Mouse (Mus musculus) testis, adult 2 months (tissue): ENCODE measurements around the gene Gnmt. TPM values are rescaled to one million over a fixed set of nuclear protein-coding genes. Genes with fewer than 3 reads are reported as not detected.
"Not testable (repeated sequence)": the region's sequence is repeated elsewhere in the genome, so short reads cannot be mapped to it uniquely, and the experiment has no call there.

ENCODE experiments used
- H3K27ac ChIP-seq: fragments of 200-500 bp; 2 replicates; pipeline ENCODE4 v1.5.1; 2012; ENCODE audit warnings: low read depth, low read length; ENCODE audit not compliant: control insufficient read depth, insufficient read depth
- H3K27me3 ChIP-seq: fragments of 200-500 bp; 2 replicates; pipeline ENCODE4 v1.6.1; 2012; ENCODE audit warnings: mild to moderate bottlenecking, low read length, moderate library complexity; ENCODE audit not compliant: control insufficient read depth, insufficient read depth
- H3K36me3 ChIP-seq: fragments of 200-500 bp; 2 replicates; pipeline ENCODE4 v1.6.1; 2012; ENCODE audit warnings: mild to moderate bottlenecking, low read length; ENCODE audit not compliant: control insufficient read depth, insufficient read depth
- H3K4me1 ChIP-seq: fragments of 200-500 bp; 2 replicates; pipeline ENCODE4 v1.6.1; 2012; ENCODE audit warnings: low read length; ENCODE audit not compliant: control insufficient read depth, insufficient read depth
- H3K4me3 ChIP-seq: fragments of 200-500 bp; 2 replicates; pipeline ENCODE4 v1.5.1; 2012; ENCODE audit warnings: low read depth, mild to moderate bottlenecking, low read length, moderate library complexity, mixed read lengths; ENCODE audit not compliant: control insufficient read depth
- CTCF ChIP-seq: fragments of 200-500 bp; IDR thresholded peaks from 2 replicates; pipeline ENCODE4 v1.5.1; 2012; ENCODE audit warnings: low read depth, mild to moderate bottlenecking, inconsistent platforms, low read length, moderate library complexity; ENCODE audit not compliant: control insufficient read depth, insufficient read depth, insufficient replicate concordance
- POLR2A ChIP-seq: fragments of 200-500 bp; IDR thresholded peaks from 2 replicates; pipeline ENCODE4 v1.6.1; 2012; ENCODE audit warnings: low read depth, mild to moderate bottlenecking, inconsistent platforms, low read length, moderate library complexity; ENCODE audit not compliant: control insufficient read depth
- polyA plus RNA-seq: library from polyadenylated mRNA; depleted of rRNA; stranded (reverse); fragments of >200 nt; gene quantifications from 2 replicates; pipeline ENCODE4 v1.2.3, GENCODE M21; 2012

Gnmt gene
- polyA plus RNA-seq, 1 experiment = 2.3 TPM

- Histone ChIP-seq H3K27ac (no peak overlapping the region), H3K36me3 (peaks cover 4% of the 10 kb centered on the region; the same call in 1 of the 2 replicates), H3K4me3 (no peak overlapping the region), H3K27me3 (no peaks in the 10 kb centered on the region), H3K4me1 (peaks cover 4% of the 10 kb centered on the region)
- no peak for TF ChIP-seq POLR2A
- TF ChIP-seq CTCF = no peak
These were observed 42.6 kb upstream of the Gnmt start for GRCm38 (mm10) chr17:46771616-46772015.

- no peak overlapping the region for H3K4me3 ChIP-seq
- no peaks in the 10 kb centered on the region for H3K27me3 ChIP-seq
These were observed 42.1 kb upstream of the Gnmt start for GRCm38 (mm10) chr17:46771025-46771424.

GRCm38 (mm10) chr17:46770546-46770945 lies 41.6 kb upstream of the Gnmt start:
- no peaks in the 10 kb centered on the region for H3K36me3 ChIP-seq
- peaks cover 4% of the 10 kb centered on the region for H3K4me1 ChIP-seq
- H3K27me3 ChIP-seq = no peaks in the 10 kb centered on the region
- TF ChIP-seq POLR2A = no peak
- TF ChIP-seq CTCF = no peak
- H3K4me3 ChIP-seq = no peak overlapping the region
- H3K27ac ChIP-seq = no peak overlapping the region

More at GRCm38 (mm10) chr17:46771025-46771424, 42.1 kb upstream of the Gnmt start:
- Histone ChIP-seq H3K4me1 (peaks cover 4% of the 10 kb centered on the region), H3K36me3 (peaks cover 3% of the 10 kb centered on the region; the same call in 1 of the 2 replicates), H3K27ac (no peak overlapping the region)
- no peak for TF ChIP-seq POLR2A

- Histone ChIP-seq H3K27ac (no peak overlapping the region), H3K4me3 (no peak overlapping the region), H3K4me1 (no peaks in the 10 kb centered on the region; the same call in 1 of the 2 replicates), H3K36me3 (no peaks in the 10 kb centered on the region), H3K27me3 (no peaks in the 10 kb centered on the region)
- no peak for TF ChIP-seq CTCF
- no peak for TF ChIP-seq POLR2A
These were observed 38.9 kb upstream of the Gnmt start for GRCm38 (mm10) chr17:46767868-46768267.

- H3K27me3 ChIP-seq, H3K4me3 ChIP-seq, H3K36me3 ChIP-seq, H3K27ac ChIP-seq, H3K4me1 ChIP-seq: not testable (repeated sequence)
These were observed 35.9 kb upstream of the Gnmt start for GRCm38 (mm10) chr17:46764916-46765315.

- no peaks in the 10 kb centered on the region for H3K27me3 ChIP-seq
- TF ChIP-seq POLR2A (no peak), CTCF (no peak)
These were observed 34.6 kb upstream of the Gnmt start, which contains the start of gene Ptcra for GRCm38 (mm10) chr17:46763544-46763943. TSS of gene Ptcra (minus strand) at chr17:46763712.

GRCm38 (mm10) chr17:46758753-46759152 lies 29.8 kb upstream of the Gnmt start:
- no peak overlapping the region for H3K27ac ChIP-seq
- H3K4me1 ChIP-seq = peaks cover 1% of the 10 kb centered on the region; the same call in 1 of the 2 replicates
- no peak overlapping the region for H3K4me3 ChIP-seq
- no peak for TF ChIP-seq POLR2A
- no peak for TF ChIP-seq CTCF
- H3K36me3 ChIP-seq = no peaks in the 10 kb centered on the region
- H3K27me3 ChIP-seq = no peaks in the 10 kb centered on the region

More at GRCm38 (mm10) chr17:46763544-46763943, 34.6 kb upstream of the Gnmt start, which contains the start of gene Ptcra:
- Histone ChIP-seq H3K27ac (no peak within 1 kb of the TSS), H3K36me3 (no peaks in the 10 kb centered on the region), H3K4me1 (no peaks in the 10 kb centered on the region), H3K4me3 (no peak within 1 kb of the TSS)
